1 mouse cellular context compared by ENCODE assay signal in the genomic region with DNA sequence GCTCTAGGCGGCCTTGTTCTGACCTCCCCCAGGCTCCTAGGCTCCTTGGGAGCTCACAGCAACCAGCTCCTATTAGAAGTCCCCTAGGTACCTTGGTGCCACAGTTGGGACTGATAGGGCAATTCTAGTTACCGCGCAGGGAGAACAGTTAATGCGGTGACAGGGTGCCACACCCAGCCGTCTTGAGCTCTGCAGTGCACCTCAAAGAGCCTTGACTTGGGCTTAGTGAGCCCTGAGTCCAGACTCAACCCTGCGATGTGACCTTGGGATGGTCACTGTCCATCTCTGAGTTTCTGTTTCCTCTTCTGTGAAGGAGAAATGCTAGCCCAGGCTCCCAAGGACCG.
TF ChIP-seq lines count a peak whose summit lies in the region.

No protein-coding gene starts in this region.

TF ChIP-seq in MEL, 35 proteins besides CTCF, POLR2A, EP300 and RAD21:
- TF ChIP-seq E2F4 (IDR thresholded peaks at IDR 0.05; ENCODE audit: borderline replicate concordance, low read depth, low read length), result no peak
- no peak for TF ChIP-seq JUND (IDR thresholded peaks at IDR 0.05; ENCODE audit: low read depth, low read length)
- TF ChIP-seq BHLHE40 (IDR thresholded peaks at IDR 0.05; ENCODE audit: borderline replicate concordance, low read depth, low read length), result no peak
- no peak for TF ChIP-seq MXI1 (IDR thresholded peaks at IDR 0.05; ENCODE audit: low read depth, low read length)
- no peak for TF ChIP-seq TAL1 (IDR thresholded peaks at IDR 0.05; ENCODE audit: low read length)
- TF ChIP-seq CHD2 (IDR thresholded peaks at IDR 0.05; ENCODE audit: low read length), result no peak
- no peak for TF ChIP-seq ELF1 (IDR thresholded peaks at IDR 0.05; ENCODE audit: low read depth, low read length)
- no peak for TF ChIP-seq MEF2A (IDR thresholded peaks at IDR 0.05; ENCODE audit: extremely low read depth, insufficient replicate concordance, low read depth, low read length, poor library complexity, severe bottlenecking)
- no peak for TF ChIP-seq KAT2A (conservative IDR thresholded peaks at IDR 0.05; ENCODE audit: low read depth, low read length)
- TF ChIP-seq NELFE (IDR thresholded peaks at IDR 0.05; ENCODE audit: low read depth, low read length), result no peak
- TF ChIP-seq UBTF (IDR thresholded peaks at IDR 0.05; ENCODE audit: borderline replicate concordance, insufficient read depth, low read depth, low read length), result no peak
- no peak for TF ChIP-seq MYB (IDR thresholded peaks at IDR 0.05; ENCODE audit: low read depth, low read length)
- TF ChIP-seq SMC3 (IDR thresholded peaks at IDR 0.05; ENCODE audit: low read depth, low read length), result no peak
- no peak for TF ChIP-seq ETS1 (IDR thresholded peaks at IDR 0.05; ENCODE audit: low read depth, low read length)
- TF ChIP-seq TCF12 (IDR thresholded peaks at IDR 0.05; ENCODE audit: low read depth, low read length), result no peak
- no peak for TF ChIP-seq NRF1 (IDR thresholded peaks at IDR 0.05; ENCODE audit: insufficient read depth, low read depth, low read length, poor library complexity, severe bottlenecking)
